Comparison of ENCODE assay signal across 27 mouse cellular contexts in the genomic region with DNA sequence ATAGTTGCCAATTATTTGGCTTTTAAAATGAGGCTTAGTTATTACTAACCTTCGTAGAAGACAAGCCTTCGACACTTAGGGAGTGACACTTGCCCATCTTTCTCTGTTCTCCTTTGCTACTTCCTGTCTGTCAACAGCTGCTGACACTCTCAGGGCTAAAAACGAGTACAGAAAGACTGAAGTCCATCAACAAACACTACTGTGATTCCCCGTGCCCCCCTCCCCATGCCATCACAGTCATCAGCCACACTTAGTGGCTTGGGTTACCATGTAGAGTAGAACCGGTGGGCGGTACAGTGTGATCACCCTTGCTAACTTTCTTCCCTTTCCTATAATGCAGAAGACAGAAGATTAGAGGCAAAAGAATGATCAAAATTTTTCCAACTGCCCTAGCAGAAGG.
A peak's percentile ranks its signal among the peaks of the same experiment; 100 is the strongest.
DNase-seq lines count a peak whose midpoint lies in the region; ATAC-seq and TF ChIP-seq lines count a peak whose summit lies in the region.
"Had no signal": no experiment of that assay in that cellular context is flagged by ENCODE, and none has a peak within 500 bp of the region (broad histone marks: within the 10 kb centered on the region; RNA-seq: fewer than 3 reads in every experiment).

No protein-coding gene starts in this region.

- peaks cover 0 to 55% of the 10 kb centered on the region in 2 experiments; a peak in 2 of 4 replicates for H3K4me1 ChIP-seq in CH12.LX (ENCODE audit: control insufficient read depth in 1 of 2, insufficient read depth in 2 of 2)
- H3K4me1 ChIP-seq: embryonic facial prominence, embryonic 10.5 days; hindbrain, embryonic 10.5 days; midbrain, embryonic 10.5 days; stomach, embryonic 15.5 days had no signal

- no peaks in the 10 kb centered on the region for H3K27me3 ChIP-seq in CH12.LX (replicated peaks)
- H3K27me3 ChIP-seq: Patski; stomach, embryonic 15.5 days had no signal

- H3K4me3 ChIP-seq in CH12.LX (replicated peaks in 1 of 3; ENCODE audit: low read depth in 2 of 3, low read length in 2 of 3, poor library complexity in 1 of 3): no peak overlapping the region
- H3K4me3 ChIP-seq: embryonic facial prominence, embryonic 10.5 days; forebrain, embryonic 10.5 days; hindbrain, embryonic 10.5 days; layer of hippocampus, adult 2 months; midbrain, embryonic 10.5 days; stomach, embryonic 15.5 days had no signal

- TF ChIP-seq CTCF in CH12.LX (conservative IDR thresholded peaks at IDR 0.05 in 1 of 2, IDR thresholded peaks at IDR 0.05 in 1 of 2; ENCODE audit: low read depth in 2 of 2, low read length in 2 of 2): no peak

- no peak overlapping the region for H3K27ac ChIP-seq in CH12.LX (ENCODE audit: insufficient read depth, low read depth)
- H3K27ac ChIP-seq: embryonic facial prominence, embryonic 10.5 days; forebrain, embryonic 10.5 days; hindbrain, embryonic 10.5 days; layer of hippocampus, adult 2 months; liver, embryonic 14.5 days; midbrain, embryonic 10.5 days; stomach, embryonic 15.5 days had no signal

- peak; percentile 16 for DNase-seq in layer of hippocampus, adult 9-11 months
- no peak for DNase-seq in layer of hippocampus, postnatal 14 days (ENCODE audit: low spot score in 2 of 2)
- DNase-seq in CH12.LX (ENCODE audit: extremely low read depth): peak; percentile 69
- peak; percentile 36 to 42 for DNase-seq in spleen, adult 18-20 months
- DNase-seq in right cerebral cortex, postnatal 14 days: no peak
- no peak for DNase-seq in embryo, embryonic 11 days
- no peak for DNase-seq in layer of hippocampus, postnatal 25 days (ENCODE audit: extremely low spot score in 1 of 2, low spot score in 1 of 2)
- DNase-seq: cerebellum, adult 8-10 months; cerebellum, postnatal 36 days; forebrain, postnatal 0 days; kidney, postnatal 25 days; right cerebral cortex, adult 18-20 months; thymus, postnatal 25 days had no signal

- H3K4me2 ChIP-seq in CH12.LX (ENCODE audit: insufficient read depth, low read depth, poor library complexity, severe bottlenecking): no peak overlapping the region
- H3K4me2 ChIP-seq: heart, embryonic 11.5 days; stomach, embryonic 15.5 days had no signal

- H3K9me3 ChIP-seq in CH12.LX (replicated peaks; ENCODE audit: low read length): no peaks in the 10 kb centered on the region
- H3K9me3 ChIP-seq: embryonic facial prominence, embryonic 10.5 days; forebrain, embryonic 10.5 days; hindbrain, embryonic 10.5 days; midbrain, embryonic 10.5 days; stomach, embryonic 15.5 days had no signal

- dilution Hi-C loops in CH12.LX (cut with MboI; ENCODE audit: extremely low pct_ligation_motif_present, extremely low pct_unique_long_range_greater_than_20kb, low sequenced_read_pairs): no loop called here

- no peak for TF ChIP-seq EP300 in CH12.LX (IDR thresholded peaks at IDR 0.05; ENCODE audit: low read length)

- H3K79me2 ChIP-seq in CH12.LX (replicated peaks; ENCODE audit: control insufficient read depth, extremely low read depth, insufficient read depth, poor library complexity, severe bottlenecking): no peaks in the 10 kb centered on the region

- in situ Hi-C loops in CH12.LX (cut with MboI; ENCODE audit: low pct_ligation_motif_present, low pct_unique_long_range_greater_than_20kb, low sequenced_read_pairs): no loop called here

- H3K9ac ChIP-seq in CH12.LX (ENCODE audit: insufficient read depth, low read depth): no peak overlapping the region
- H3K9ac ChIP-seq: forebrain, postnatal 0 days; liver, embryonic 14.5 days; stomach, embryonic 15.5 days had no signal

- no peak for TF ChIP-seq POLR2A in CH12.LX (IDR thresholded peaks at IDR 0.05; ENCODE audit: low read depth, low read length)

- TF ChIP-seq RAD21 in CH12.LX (IDR thresholded peaks at IDR 0.05; ENCODE audit: low read depth, low read length): no peak

- no peaks in the 10 kb centered on the region for H3K36me3 ChIP-seq in CH12.LX (replicated peaks in 1 of 2; ENCODE audit: control insufficient read depth in 1 of 2, insufficient read depth in 1 of 2, low read length in 1 of 2)
- H3K36me3 ChIP-seq: embryonic facial prominence, embryonic 10.5 days; forebrain, embryonic 10.5 days; G1E; hindbrain, embryonic 10.5 days; midbrain, embryonic 10.5 days; stomach, embryonic 15.5 days had no signal

- peak; percentile 46 for ATAC-seq in megakaryocyte, adult 5-6 weeks (ENCODE audit: poor library complexity, severe bottlenecking)
- ATAC-seq: forebrain, postnatal 0 days; hindbrain, embryonic 16.5 days; intestine, embryonic 16.5 days; midbrain, embryonic 16.5 days; Patski had no signal

TF ChIP-seq in CH12.LX, 34 proteins besides CTCF, POLR2A, EP300 and RAD21:
- TF ChIP-seq GABPA (IDR thresholded peaks at IDR 0.05; ENCODE audit: insufficient replicate concordance, low read depth, low read length) (no peak), BHLHE40 (IDR thresholded peaks at IDR 0.05; ENCODE audit: low read depth, low read length) (no peak), ELF1 (IDR thresholded peaks at IDR 0.05; ENCODE audit: low read depth, low read length) (no peak), RCOR1 (conservative IDR thresholded peaks at IDR 0.05; ENCODE audit: low read depth, low read length) (no peak), USF1 (IDR thresholded peaks at IDR 0.05; ENCODE audit: low read depth, low read length) (no peak), NRF1 (IDR thresholded peaks at IDR 0.05; ENCODE audit: low read depth, low read length) (no peak), ZNF384 (IDR thresholded peaks at IDR 0.05; ENCODE audit: low read depth, low read length) (no peak), ETS1 (conservative IDR thresholded peaks at IDR 0.05; ENCODE audit: low read depth, low read length) (no peak), MYC (IDR thresholded peaks at IDR 0.05; ENCODE audit: low read depth, low read length) (no peak), PAX5 (IDR thresholded peaks at IDR 0.05; ENCODE audit: low read length) (no peak), IRF4 (IDR thresholded peaks at IDR 0.05; ENCODE audit: low read depth, low read length) (no peak), ZC3H11A (IDR thresholded peaks at IDR 0.05; ENCODE audit: low read depth, low read length) (no peak), USF2 (conservative IDR thresholded peaks at IDR 0.05; ENCODE audit: low read depth, low read length) (no peak)

Comparison
In these comparisons a context has a peak if more than half of its experiments do, and no peak if none do; other contexts are left out.
1. DNase-seq: peak in layer of hippocampus, adult 9-11 months (single experiment), CH12.LX (single experiment) and spleen, adult 18-20 months (2 of 2); none in layer of hippocampus, postnatal 14 days (0 of 2), right cerebral cortex, postnatal 14 days (single experiment), embryo, embryonic 11 days (single experiment) and layer of hippocampus, postnatal 25 days (0 of 2).